Mouse (Mus musculus) kidney, adult 18-20 months (tissue): Measurements from ENCODE around the gene Lmnb2.

ENCODE experiments used
- DNase-seq: peaks from one replicate; pipeline ENCODE4 v3.0.0; 2021

Gene Lmnb2

DNA sequence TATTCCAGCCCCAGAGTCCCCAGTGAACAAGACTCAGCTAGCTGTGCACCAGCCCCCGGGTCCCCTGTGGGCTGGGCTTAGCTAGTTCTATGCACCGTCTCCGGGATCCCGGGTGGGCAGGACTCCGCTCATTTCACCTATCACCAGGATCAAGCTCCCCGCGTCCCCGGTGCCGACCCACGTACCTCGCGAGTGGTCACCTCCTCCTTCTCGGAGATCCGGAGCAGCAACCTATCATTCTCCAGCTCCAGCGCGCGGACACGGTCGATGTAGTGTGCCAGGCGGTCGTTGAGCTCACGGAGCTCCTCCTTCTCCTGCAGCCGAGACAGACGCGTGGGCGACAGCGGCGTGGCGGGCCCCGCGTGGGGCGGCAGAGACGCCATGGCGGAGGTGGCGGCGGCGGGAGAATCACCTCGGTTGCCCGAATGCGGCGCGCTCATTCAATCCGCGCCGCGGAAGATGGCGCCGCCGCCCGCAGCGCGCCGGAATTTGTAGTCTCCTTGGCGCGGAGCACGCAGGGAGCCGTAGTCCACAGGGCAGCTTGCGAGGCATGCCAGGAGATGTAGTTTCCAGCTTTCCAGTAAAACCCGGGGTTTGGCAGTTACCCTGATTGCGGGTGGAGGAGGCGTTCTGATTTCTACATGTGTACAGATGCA is at the start of gene Lmnb2:
Gene Lmnb2, minus strand, starts transcription at position 467 of the 656 bp plus-strand sequence.
- peak; percentile 73 for DNase-seq

DNA sequence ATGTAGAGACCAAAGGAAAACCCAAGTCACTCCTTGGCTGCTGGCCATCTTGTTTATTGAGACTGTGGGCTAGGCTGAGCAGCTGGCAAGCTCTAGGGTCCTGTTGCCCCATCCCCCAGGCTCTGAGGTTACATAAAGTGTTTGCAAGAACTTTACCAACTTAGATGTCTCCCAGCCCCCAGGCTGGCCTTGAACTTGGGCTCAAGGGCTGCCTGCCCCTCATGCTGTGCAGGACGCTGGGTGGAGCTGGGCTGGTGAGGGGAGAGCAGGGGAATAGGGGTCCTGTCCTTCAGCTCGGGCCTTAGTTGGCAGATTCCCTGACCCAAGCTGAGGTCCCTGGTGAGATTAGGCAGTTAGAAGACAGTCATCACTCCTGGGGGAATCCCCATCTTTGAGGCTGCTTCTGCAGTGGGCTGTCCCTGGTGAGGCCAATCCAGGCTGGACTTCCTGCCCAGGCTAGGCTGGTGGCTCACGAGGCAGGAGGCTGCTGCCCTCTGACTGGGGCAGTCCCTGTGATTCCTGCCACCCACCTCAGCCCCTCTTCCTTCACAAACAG is 49.1 kb upstream of the Lmnb2 start:
- no peak for DNase-seq

DNA sequence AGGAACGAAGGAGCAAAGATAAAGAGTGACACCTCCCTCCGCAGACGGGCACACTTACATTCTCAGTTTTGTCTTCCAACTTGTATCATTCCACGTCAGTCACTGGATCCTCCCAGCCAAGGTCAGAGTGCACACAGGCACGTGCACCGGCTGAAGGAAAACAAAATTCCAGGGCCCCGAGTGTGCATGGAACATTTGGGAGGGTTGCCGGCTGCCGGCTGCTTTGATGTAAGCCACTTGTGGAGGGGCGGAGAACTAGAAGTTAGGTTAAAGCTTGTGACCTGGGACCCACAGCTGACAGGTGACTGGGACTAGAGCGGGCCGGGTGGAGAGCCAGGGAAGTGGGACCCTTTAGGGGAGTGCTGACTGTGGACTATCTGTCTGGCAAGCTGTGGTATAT is 48.3 kb upstream of the Lmnb2 start:
- DNase-seq: peak; percentile 57

DNA sequence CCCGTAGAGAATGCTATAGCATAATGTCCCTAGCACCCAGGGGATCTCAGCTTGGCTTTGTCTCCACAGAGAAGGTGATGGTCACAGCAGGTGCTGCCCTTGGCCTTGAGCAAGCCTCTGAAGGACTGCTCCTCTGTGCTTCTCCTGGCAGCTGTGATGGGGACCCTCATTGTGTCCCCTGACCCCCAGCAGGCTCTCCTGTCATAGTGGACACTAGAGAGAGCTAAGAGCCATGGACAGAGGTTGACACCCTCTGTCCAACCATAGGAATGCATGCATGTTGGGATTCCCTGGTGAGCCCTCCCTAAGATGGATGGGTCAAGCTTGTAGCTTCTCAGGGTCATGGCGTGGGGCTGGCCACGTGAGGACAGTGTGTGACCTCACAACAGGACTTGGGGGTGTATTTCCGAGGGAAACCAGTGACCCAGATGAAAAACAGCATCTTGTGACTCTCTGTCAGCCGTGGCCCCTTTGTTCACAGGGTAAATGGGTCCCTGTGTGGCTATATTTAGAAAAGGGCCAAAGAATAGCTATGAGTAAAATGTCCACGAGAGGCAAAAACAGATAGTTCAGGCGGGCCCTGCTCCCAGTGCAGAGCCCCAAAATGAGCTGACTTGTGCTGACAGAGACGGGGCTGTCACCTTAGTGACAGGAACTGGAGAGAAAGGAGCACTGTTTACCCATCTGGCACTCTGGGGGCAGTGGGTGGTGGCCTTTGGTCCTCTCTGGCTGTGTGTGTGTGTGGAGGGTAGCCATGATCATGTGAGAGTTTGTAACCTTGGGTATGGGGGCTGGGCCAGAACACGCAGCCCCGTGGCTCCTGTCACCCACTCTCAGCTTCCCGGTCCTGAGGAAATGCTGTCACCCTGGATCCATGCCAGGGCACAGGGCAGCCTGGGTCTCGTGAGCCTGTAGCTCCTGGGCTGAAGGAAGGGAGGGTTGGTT is 45.3 kb upstream of the Lmnb2 start:
- DNase-seq: peak; percentile 64

DNA sequence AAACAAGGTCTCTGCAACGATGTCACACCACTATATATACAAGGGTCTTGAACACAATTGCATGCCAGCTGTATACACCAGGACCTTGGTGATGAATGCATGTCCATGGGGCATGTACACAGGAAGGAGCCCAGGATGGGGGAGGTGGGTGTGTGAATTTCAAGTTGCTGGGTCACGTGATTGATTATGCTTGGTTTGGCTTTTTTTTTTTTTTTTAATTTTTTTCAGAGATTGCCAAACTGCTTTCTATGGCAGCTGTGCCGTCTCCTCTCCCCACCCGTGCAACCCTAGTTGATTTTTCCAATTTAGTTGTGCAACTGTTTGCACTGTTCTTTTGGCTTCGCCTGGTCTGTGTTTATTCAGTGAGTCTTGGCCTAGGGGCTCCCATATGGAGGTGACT is 44.5 kb upstream of the Lmnb2 start:
- no peak for DNase-seq

DNA sequence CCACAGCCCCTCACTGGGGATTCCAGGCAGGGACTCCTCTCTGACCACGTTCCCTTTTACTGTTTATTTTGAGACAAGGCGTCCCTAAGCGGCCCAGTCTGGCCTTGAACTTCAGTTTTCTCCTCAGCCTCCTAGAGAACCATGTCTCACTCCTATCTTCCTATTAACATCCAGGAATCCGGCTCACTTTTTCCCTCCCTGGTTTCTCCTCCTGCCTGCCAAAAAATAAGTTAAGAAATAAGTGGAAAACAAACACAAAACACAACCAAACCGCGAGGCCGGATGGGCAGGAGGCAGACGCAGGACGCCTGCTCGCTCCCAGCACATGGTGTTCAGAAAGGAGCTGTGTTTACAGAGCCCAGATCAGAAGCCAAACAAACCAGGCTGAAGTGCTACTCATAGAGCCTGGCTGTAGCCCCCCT is 44.0 kb upstream of the Lmnb2 start:
- DNase-seq: no peak

DNA sequence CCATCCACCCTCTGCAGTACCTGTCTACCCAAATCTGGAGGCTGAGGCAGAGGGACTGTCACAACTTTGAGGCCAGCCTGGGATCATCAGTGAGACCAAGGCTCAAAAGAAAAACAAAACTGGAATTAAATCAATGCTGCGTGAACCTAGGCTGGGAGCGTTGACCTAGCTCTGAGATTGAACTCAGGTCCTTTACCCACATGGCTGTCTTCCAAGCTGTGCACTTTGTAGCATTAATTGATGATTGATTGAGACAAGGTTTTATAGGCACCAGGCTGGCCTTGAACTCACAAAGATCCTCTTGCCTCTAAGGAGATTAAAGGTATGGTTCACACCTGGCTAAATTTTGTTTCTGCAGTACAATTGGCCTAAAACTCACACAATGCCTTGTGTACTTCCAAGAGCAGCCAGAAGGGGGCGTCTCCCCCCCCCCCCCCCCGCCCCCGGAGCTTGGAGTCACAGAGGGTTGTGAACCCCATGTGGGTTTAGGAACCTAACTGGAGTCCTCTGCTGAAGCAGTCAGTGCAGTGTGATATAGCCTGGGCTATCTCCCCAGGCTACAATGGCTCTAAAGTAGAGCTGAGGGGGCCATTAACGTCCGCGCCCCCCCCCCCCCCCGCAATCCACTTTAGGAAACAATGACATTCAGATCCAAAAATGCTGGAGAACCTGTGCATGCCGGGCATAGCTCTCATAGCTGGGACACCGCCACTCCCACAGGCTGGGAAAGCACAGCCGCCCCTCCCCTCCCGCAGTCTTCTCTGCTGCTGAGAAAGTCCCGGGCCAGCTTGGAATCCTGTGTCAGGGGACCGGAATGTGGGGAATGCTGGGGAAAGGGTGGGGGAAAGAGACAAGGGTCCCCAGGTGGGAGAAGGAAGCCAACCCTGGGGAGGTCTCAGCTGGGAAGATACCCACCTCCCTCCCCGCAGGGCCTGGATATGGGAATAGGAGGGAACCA is 42.8 kb upstream of the Lmnb2 start:
- peak; percentile 71 for DNase-seq

DNA sequence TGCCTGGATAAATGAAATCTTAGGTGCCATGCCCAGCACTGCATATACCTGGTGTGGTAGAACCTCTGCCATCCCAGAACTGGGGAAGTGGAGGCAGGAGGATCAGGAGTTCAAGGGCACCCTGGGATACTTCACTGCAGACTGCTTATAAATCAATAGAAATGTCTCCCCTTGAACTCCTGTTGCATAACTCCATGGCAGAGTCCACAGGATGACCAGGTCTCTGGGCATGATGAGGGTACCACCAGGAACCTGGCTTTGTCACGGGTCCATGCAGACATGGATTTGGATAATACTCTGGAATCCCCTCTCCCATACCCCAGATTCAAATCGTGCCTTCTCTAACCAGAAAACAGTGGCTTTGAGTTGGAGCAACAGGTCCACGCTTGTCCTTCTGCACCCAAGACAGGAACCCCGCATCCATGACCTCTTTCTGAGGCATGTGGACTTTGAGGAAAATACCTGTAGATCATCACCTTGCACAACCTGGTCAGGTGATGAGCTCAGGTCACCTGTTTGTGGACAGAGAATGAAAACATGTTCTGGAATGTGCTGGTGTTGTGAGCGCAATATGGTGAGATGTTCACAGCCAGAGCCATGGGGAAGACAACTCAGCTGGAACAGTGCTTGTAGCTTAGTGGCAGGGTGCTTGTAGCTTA is 41.1 kb upstream of the Lmnb2 start:
- no peak for DNase-seq

DNA sequence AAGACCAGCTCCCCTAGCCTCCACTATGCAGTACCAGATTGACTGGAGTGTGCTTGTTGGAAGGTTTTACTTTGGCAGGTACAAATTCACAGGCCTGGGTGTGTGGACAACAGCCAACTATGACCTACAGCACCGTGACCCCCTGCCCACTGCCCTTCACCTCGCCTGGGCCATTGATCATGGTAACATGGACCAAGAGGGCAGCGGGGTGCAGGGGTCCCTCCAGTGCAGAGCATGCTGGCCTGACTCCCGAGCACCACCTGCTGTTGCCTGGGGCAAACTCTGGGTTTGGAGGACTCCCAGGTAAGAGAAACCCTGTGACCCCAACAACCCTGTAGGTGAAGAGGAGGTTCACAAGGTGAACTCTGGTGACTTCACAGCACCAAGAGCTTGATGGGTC is 39.7 kb upstream of the Lmnb2 start:
- DNase-seq: no peak

DNA sequence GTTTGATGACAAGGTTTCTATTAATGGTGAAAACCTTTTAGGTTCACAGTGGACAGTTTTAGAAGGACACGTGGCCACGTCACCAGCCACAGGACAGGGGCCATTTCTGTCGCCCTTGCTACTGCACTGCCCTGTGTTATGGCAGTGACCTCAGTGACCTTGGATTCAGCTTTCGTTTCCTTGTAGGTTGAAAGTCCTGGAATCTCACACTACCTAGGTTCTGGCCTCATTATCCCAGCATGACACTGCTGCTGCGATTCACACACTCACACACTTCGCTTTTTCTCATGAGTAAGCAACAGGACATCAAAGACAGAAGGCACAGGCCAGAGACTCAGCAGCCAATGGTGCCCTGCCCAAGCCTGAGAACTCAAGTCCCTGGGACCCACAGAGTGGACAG is 38.9 kb upstream of the Lmnb2 start:
- DNase-seq: no peak

DNA sequence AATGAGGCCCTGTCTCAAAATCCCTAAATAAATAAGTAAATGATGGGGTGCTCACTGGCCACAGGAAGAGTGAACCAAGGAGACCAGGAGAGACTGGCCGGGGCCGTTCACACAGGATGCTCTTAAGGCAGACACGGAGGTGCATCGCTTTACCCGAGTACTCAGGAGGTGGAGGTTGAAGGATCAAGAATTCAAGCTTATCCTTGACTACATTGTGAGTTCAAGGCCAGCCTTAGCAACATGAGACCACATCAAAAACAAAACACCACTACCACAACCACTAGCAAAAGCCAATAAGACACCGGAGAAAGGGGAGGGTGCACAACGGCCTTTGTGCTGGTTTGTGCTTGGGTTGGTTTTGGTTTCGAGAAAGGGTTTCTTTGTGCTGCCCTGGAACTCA is 38.3 kb upstream of the Lmnb2 start:
- DNase-seq: no peak

DNA sequence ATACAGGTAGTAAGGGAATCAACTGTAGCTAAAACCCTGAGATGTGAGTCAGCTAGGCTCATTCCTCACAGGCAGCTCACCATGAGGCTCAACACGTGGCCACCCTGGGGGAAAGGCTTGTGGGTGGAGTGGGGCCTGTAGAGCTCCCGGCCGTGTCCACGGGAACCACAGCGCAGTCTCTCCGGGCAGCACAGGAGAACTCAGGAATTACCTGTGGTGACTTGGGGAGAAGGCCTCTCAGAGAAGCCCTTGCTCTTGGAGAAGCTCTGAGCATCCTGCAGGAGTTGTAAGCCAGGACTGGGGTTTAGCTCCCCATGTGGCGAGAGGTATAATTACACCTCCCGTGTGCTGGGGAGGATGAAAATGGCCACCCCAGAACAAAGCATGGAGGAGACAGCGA is 37.5 kb upstream of the Lmnb2 start:
- peak; percentile 68 for DNase-seq

DNA sequence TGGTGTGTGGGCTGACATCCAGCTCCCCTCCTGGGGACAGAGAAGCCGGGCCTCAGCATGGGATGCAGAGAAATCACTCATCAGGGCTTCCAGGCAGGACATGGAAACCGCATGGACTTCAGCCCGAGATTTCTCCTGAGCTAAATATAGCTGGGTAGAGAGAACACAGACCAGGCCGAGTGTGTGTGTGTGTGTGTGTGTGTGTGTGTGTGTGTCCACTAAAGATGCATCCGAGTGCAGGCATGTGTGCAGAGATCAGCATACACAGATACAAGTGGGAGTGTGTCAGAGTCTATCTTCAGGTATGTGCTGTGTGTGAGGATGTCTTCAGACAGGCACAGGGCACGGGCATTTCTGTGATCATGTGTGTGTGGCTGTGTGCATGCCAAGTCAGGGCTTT is 36.8 kb upstream of the Lmnb2 start:
- no peak for DNase-seq

DNA sequence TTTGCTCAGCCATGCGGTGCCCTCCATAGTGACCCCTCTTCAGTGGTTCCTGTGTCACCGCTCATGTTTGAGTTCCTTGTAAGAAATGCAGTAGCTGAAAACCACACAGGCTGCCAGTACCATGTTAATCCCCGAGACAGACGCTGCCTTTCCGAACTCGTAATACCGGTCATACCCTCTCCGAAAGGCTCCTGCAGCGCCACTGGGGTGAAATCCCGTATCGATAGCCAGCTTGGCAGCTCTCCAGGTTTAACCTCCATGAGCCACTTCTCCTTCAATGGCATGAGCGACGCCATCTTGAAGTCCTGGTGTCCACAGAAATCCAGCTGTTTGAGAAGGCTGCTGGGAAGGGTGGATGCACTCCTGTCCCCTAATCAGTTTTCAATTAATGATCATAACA is 36.4 kb upstream of the Lmnb2 start:
- DNase-seq: no peak

DNA sequence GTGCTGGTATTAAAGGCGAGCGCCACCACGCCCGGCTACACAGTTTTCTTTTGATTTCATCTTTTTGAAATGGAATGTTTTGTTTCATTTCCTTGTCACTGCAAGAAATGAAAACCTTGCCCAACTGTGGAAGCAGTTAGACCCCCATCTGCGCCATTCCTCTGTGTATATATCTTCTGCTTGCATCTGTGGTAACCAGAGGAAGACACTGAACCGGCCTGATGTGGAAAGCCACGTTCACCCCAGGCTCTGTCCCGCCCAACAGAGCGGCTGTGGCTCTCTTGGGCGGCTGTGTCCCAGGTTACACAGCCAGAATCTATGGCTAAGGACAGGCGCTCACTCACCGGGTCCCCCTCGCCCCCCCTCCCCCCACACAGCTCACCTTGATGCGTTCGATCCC is 34.4 kb upstream of the Lmnb2 start:
- no peak for DNase-seq

DNA sequence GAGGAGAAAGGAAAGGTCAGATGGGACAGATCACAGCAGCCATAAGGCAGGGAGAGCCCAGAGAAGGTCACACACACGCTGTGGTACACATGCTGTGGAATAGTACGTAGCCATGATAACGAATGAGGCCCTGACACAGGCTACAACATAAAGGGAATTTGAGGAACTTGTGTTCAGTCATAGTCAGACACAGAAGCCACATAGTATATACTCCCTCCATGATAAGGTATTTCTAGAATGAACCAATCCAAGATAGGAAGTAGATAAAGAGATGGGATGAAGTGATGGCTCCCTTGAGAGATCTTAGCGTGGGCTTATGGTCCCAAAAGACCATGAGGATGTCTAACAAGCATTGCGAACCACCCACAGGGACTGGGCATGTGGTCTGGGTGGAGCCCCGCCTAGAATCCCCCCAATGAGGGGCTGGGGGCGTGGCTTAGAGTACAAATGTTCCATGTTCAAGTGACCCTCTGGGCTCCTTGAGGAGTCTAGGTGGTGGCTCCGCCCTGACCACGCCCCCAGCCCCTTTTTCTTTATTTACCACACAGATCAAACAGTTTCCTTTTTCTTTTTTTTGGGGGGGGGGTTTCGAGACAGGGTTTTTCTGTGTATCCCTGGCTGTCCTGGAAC is 33.8 kb upstream of the Lmnb2 start:
- DNase-seq: no peak

DNA sequence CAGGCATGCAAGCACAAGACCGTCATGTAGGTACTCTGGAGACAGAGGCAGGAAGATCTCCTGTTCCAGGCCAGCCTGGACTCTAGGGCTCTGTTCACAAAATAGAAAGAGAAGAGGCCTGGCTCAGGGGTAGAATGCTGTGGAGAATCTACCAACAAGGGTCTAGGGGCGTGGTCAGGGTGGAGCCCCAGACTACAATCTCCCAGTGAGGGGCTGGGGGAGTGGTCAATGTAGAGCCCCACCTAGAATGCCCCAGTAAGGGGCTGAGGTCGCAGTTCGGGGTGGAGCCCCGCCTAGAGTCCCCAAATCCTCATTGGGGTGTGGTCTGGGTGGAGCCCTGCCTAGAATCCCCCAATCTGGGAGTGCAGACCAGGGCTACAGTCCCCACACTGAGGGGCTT is 32.3 kb upstream of the Lmnb2 start:
- DNase-seq: no peak

DNA sequence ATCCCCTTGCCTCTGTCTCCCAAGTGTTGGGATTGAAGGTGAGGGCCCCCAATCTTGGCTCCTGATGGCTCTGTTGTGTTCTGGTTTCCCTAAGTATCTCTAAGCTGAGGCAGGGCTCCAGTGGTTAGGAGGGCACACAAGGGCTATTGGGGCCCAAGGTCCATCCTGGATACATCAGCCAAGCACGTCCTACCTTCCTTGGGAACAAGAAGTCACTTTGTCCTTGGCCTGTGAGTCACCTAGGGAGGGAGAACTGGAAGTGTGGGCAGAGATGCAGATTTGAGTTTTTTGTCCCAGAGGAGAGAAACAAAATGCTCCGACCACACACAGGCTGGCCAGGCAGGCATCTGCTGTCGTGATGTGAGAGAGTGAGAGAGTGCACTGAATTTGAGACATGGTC is 31.0 kb upstream of the Lmnb2 start:
- no peak for DNase-seq

DNA sequence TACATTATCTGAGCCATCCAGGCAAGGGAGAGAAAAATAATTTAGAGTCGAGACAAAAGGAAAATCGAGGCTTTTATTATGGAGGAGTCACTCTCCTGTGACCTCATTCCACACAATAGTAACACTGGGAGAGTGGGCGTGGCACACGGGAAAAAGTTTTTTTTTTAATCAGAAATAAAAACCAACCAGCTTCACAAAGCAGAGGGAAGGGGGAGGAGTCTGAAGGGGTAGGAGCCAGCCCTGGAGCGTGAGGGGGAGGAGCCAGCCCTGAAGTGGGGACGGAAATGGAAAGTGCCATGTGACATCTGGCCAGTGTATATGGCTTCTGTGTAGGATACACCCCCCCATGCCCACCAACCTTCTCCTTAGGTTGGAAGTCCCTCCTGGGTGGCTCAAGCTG is 30.5 kb upstream of the Lmnb2 start:
- no peak for DNase-seq

DNA sequence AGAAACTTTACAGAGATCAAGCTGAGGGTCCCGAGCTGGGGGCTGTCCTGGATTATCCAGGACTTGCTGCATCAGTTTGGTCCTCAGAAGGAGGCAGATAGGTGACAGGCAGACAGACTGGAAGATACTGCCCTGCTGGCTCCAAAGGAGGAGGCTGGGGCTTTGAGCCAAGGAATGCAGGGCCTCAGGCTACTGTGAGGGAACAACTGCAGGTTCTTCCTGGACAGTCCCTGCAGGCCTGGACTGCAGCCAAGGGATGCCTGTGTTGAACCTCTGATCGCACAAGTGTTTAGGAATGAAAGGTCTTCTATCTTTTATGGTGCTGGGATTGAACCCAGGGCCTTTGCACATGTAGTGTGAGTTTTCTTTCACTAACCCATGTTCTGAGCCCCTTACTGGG is 29.8 kb upstream of the Lmnb2 start:
- DNase-seq: peak; percentile 63

DNA sequence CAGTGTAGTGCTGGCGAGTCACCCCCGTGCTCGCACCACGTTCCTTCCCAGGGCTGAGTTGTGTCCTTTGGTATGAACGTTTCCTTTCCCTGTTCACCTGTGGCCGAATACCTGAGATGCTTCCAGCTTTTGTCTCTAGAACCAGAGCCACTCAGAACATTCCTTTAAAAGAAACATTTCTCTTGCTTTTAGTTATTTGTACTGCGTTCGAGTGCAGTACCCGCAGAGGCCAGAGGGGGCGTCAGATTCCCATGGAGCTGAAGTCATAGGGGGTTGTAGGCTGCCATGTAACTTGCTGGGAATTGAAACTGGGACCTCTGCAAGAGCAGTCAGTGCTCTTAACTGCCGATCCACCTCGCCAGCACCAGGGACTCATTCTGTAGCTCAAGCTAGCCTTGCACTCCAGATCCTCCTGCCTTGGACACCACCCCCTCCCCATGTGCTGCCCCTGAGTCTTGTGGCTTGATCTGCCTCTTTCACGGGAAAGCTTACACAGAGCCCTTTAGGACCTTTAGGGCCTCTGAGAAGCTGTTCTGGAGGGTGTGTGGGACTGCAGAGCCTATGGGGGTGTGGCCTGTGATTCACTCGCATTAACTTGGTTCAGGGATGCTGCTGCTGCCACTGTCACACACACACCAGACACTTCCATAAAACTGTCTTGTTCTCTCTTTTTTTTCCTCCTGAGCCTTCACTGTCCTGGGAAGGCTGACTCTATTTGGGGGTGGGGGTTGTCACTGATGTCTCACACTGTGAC is 28.8 kb upstream of the Lmnb2 start:
- no peak for DNase-seq
